ENCODE assay signal across 8 mouse cellular contexts in genomic region chr5:53465883-53466282, GRCm38 (mm10). TPM values are rescaled to one million over a fixed set of nuclear protein-coding genes. Genes with fewer than 3 reads are reported as not detected.
DNase-seq lines count a peak whose midpoint lies in the region; ATAC-seq and TF ChIP-seq lines count a peak whose summit lies in the region.

TSS of gene Rbpj (plus strand) at chr5:53466152.

- in situ Hi-C loops in ES-E14 (cut with MboI; ENCODE audit: low sequenced_read_pairs in 2 of 2, unreplicated experiment in 2 of 2): no loop called here

- DNase-seq in ES-E14 (ENCODE audit: low read depth, low spot score): no peak
- no peak for DNase-seq in heart, postnatal 36 days
- no peak for DNase-seq in right cerebral cortex, adult 18-20 months
- no peak for DNase-seq in cerebellum, postnatal 25 days
- no peak for DNase-seq in ovary, postnatal 10 days (ENCODE audit: low spot score)

- 85% methylated on average over 9 of the region's 9 CpGs for WGBS in forebrain, embryonic 13.5 days
- 91% methylated on average over 9 of the region's 9 CpGs for WGBS in limb, embryonic 13.5 days

- peak within 1 kb of the TSS in 1 of 2 experiments; percentile 37; a peak in 1 of 4 replicates for H3K4me3 ChIP-seq in ES-E14 (ENCODE audit: insufficient read depth in 1 of 2, low read depth in 1 of 2, low read length in 2 of 2, poor library complexity in 1 of 2, severe bottlenecking in 1 of 2)
- no peak within 1 kb of the TSS for H3K4me3 ChIP-seq in forebrain, embryonic 13.5 days
- H3K4me3 ChIP-seq in limb, embryonic 13.5 days: no peak within 1 kb of the TSS

- no peak within 1 kb of the TSS for H3K4me2 ChIP-seq in forebrain, embryonic 13.5 days
- no peak within 1 kb of the TSS for H3K4me2 ChIP-seq in limb, embryonic 13.5 days (replicated peaks)

- peak within 1 kb of the TSS; percentile 95 for H3K27ac ChIP-seq in ES-E14 (ENCODE audit: insufficient read depth, low read depth, low read length, poor library complexity, severe bottlenecking)
- no peak within 1 kb of the TSS for H3K27ac ChIP-seq in forebrain, embryonic 13.5 days
- no peak within 1 kb of the TSS for H3K27ac ChIP-seq in limb, embryonic 13.5 days

- H3K9ac ChIP-seq in ES-E14 (ENCODE audit: insufficient read depth, low read depth, low read length, poor library complexity, severe bottlenecking): peak within 1 kb of the TSS; percentile 74; the same call in 1 of the 2 replicates
- H3K9ac ChIP-seq in forebrain, embryonic 13.5 days: no peak within 1 kb of the TSS
- H3K9ac ChIP-seq in limb, embryonic 13.5 days: no peak within 1 kb of the TSS

- H3K27me3 ChIP-seq in forebrain, embryonic 13.5 days: 0 out of 2 replicates have a peak, but pooled peaks cover 4% of the 10 kb centered on the region
- H3K27me3 ChIP-seq in limb, embryonic 13.5 days: no peaks in the 10 kb centered on the region; the same call in 1 of the 2 replicates

- no peaks in the 10 kb centered on the region for H3K9me3 ChIP-seq in ES-E14 (ENCODE audit: control insufficient read depth, insufficient read depth, low read depth, low read length)
- no peaks in the 10 kb centered on the region for H3K9me3 ChIP-seq in forebrain, embryonic 13.5 days (replicated peaks)
- H3K9me3 ChIP-seq in limb, embryonic 13.5 days: no peaks in the 10 kb centered on the region

- no peaks in the 10 kb centered on the region for H3K36me3 ChIP-seq in ES-E14 (ENCODE audit: control insufficient read depth, insufficient read depth, low read length, poor library complexity, severe bottlenecking)
- H3K36me3 ChIP-seq in forebrain, embryonic 13.5 days (ENCODE audit: poor library complexity, severe bottlenecking): no peaks in the 10 kb centered on the region
- no peaks in the 10 kb centered on the region for H3K36me3 ChIP-seq in limb, embryonic 13.5 days

- intact Hi-C loops in heart, postnatal 36 days (cut with DNase I): no loop called here

- peaks cover 14 to 37% of the 10 kb centered on the region in 2 experiments for H3K4me1 ChIP-seq in ES-E14 (ENCODE audit: control insufficient read depth in 2 of 2, insufficient read depth in 2 of 2, low read length in 2 of 2, poor library complexity in 1 of 2)
- peaks cover 7% of the 10 kb centered on the region; the same call in 1 of the 2 replicates for H3K4me1 ChIP-seq in forebrain, embryonic 13.5 days
- H3K4me1 ChIP-seq in limb, embryonic 13.5 days: peaks cover 19% of the 10 kb centered on the region

- ATAC-seq in CD4-positive, CD25-positive, alpha-beta regulatory T cell, adult 4 months: no peak
- no peak for ATAC-seq in forebrain, embryonic 13.5 days
- no peak for ATAC-seq in limb, embryonic 13.5 days (ENCODE audit: low FRiP score, low read depth)

TF ChIP-seq in ES-E14, 5 proteins besides CTCF, POLR2A, EP300 and RAD21:
- TF ChIP-seq CHD2 (IDR thresholded peaks at IDR 0.05; ENCODE audit: low read depth, low read length) (no peak), MAFK (IDR thresholded peaks at IDR 0.05; ENCODE audit: insufficient read depth, low read depth, low read length) (no peak), ZNF384 (IDR thresholded peaks at IDR 0.05; ENCODE audit: low read depth, low read length) (no peak), HCFC1 (IDR thresholded peaks at IDR 0.05; ENCODE audit: borderline replicate concordance, insufficient read depth, low read length) (no peak), ZC3H11A (IDR thresholded peaks at IDR 0.05; ENCODE audit: borderline replicate concordance, low read depth, low read length) (no peak)

RNA-seq across cellular contexts. Expression of gene Rbpj, which starts in this region (rescaled TPM):
- 10 to 100 TPM; 40.3 to 40.5 TPM for polyA plus RNA-seq in CD4-positive, CD25-positive, alpha-beta regulatory T cell, adult 4 months (2017; shearing (Covaris generic))
- 159 and 188 TPM in 2 replicates for total RNA-seq in ES-E14 (2012; rRNA removed)
- polyA plus RNA-seq in forebrain, embryonic 13.5 days (2015; fragmentation: Nextera tagmentation; extraction: Ambion mirVana): 48.7 and 48.8 TPM in 2 replicates
- total RNA-seq in heart, postnatal 36 days (2021): 10 to 100 TPM; 27.2 to 35.3 TPM
- 42.6 and 46.1 TPM in 2 replicates for polyA plus RNA-seq in limb, embryonic 13.5 days (2015; fragmentation: Nextera tagmentation; extraction: Ambion mirVana)
